Comparison of ENCODE assay signal across 8 mouse cellular contexts in genomic region chr17:86144537-86145078, GRCm38 (mm10). TPM values are rescaled to one million over a fixed set of nuclear protein-coding genes. Genes with fewer than 3 reads are reported as not detected.
DNase-seq lines count a peak whose midpoint lies in the region; ATAC-seq and TF ChIP-seq lines count a peak whose summit lies in the region.

No protein-coding gene starts in this region.

- peak; percentile 63 for DNase-seq in cerebellum, adult 9-11 months
- no peak for DNase-seq in cerebellum, adult 11 months
- peak; percentile 20 for DNase-seq in thymus, adult 2 months
- no peak for DNase-seq in thymus, postnatal 4 days
- no peak for DNase-seq in liver, embryonic 14.5 days (ENCODE audit: low read depth in 3 of 3, low spot score in 3 of 3)
- peak; percentile 32 to 69 for DNase-seq in spleen, postnatal 4 days (ENCODE audit: low spot score in 2 of 2)
- DNase-seq in layer of hippocampus, postnatal 25 days (ENCODE audit: extremely low spot score in 1 of 2, low spot score in 1 of 2): no peak

- peak overlapping the region; percentile 99 for H3K4me2 ChIP-seq in heart, embryonic 16.5 days (ENCODE audit: low read depth, low read length)
- peak overlapping the region; percentile 86 for H3K4me2 ChIP-seq in liver, embryonic 14.5 days (ENCODE audit: low read depth)

- no peak for TF ChIP-seq EP300 in liver, embryonic 14.5 days (IDR thresholded peaks at IDR 0.05; ENCODE audit: low read depth)

- H3K27me3 ChIP-seq in thymus, adult 2 months (ENCODE audit: control insufficient read depth, insufficient read depth, low read length): no peaks in the 10 kb centered on the region
- no peaks in the 10 kb centered on the region for H3K27me3 ChIP-seq in heart, embryonic 16.5 days (ENCODE audit: control insufficient read depth, insufficient read depth, low read length)
- no peaks in the 10 kb centered on the region for H3K27me3 ChIP-seq in liver, embryonic 14.5 days (ENCODE audit: control insufficient read depth, insufficient read depth, low read length)

- 1% methylated on average over 33 of the region's 33 CpGs for WGBS in thymus, adult 2 months
- WGBS in heart, embryonic 16.5 days: under 1% methylated on average over 33 of the region's 33 CpGs
- under 1% methylated on average over 33 of the region's 33 CpGs for WGBS in liver, embryonic 14.5 days (ENCODE audit: insufficient replicate concordance)

- H3K9me3 ChIP-seq in heart, embryonic 16.5 days (replicated peaks; ENCODE audit: control insufficient read depth, low read length): no peaks in the 10 kb centered on the region
- H3K9me3 ChIP-seq in liver, embryonic 14.5 days (ENCODE audit: control insufficient read depth, low read length): no peaks in the 10 kb centered on the region

- TF ChIP-seq POLR2A in thymus, adult 2 months (IDR thresholded peaks at IDR 0.05; ENCODE audit: control insufficient read depth, extremely low read depth, insufficient read depth, low read length, poor library complexity): no peak

- no peaks in the 10 kb centered on the region for H3K36me3 ChIP-seq in thymus, adult 2 months (ENCODE audit: control insufficient read depth, insufficient read depth, low read length)
- no peaks in the 10 kb centered on the region for H3K36me3 ChIP-seq in heart, embryonic 16.5 days (ENCODE audit: control insufficient read depth, insufficient read depth)
- peaks cover 2% of the 10 kb centered on the region for H3K36me3 ChIP-seq in liver, embryonic 14.5 days (replicated peaks; ENCODE audit: control insufficient read depth, insufficient read depth, low read depth)

- H3K4me1 ChIP-seq in thymus, adult 2 months (replicated peaks; ENCODE audit: control insufficient read depth, insufficient read depth, low read length): peaks cover 6% of the 10 kb centered on the region
- peaks cover 14% of the 10 kb centered on the region for H3K4me1 ChIP-seq in heart, embryonic 16.5 days (ENCODE audit: control insufficient read depth, insufficient read depth, low read length)
- peaks cover 9 to 15% of the 10 kb centered on the region in 2 experiments for H3K4me1 ChIP-seq in liver, embryonic 14.5 days (replicated peaks; ENCODE audit: control insufficient read depth in 2 of 2, insufficient read depth in 2 of 2, low read length in 1 of 2)

- 0 out of 2 replicates have a peak overlapping the region, but pooled peaks have one; percentile 8 for H3K27ac ChIP-seq in thymus, adult 2 months (ENCODE audit: control insufficient read depth, insufficient read depth, low read length)
- H3K27ac ChIP-seq in heart, embryonic 16.5 days (ENCODE audit: low read length): peak overlapping the region; percentile 24
- peak overlapping the region; percentile 65 for H3K27ac ChIP-seq in liver, embryonic 14.5 days

- ATAC-seq in heart, embryonic 16.5 days (replicated peaks; ENCODE audit: extremely low read depth, insufficient read depth, low FRiP score): peak; percentile 72
- peak; percentile 74 for ATAC-seq in liver, embryonic 14.5 days (ENCODE audit: insufficient read depth)

- peak overlapping the region; percentile 86 for H3K9ac ChIP-seq in heart, embryonic 16.5 days (ENCODE audit: low read length)
- H3K9ac ChIP-seq in liver, embryonic 14.5 days (replicated peaks): peak overlapping the region; percentile 78

- H3K4me3 ChIP-seq in thymus, adult 2 months (ENCODE audit: control insufficient read depth, insufficient read depth, low read length): peak overlapping the region; percentile 96
- peak overlapping the region; percentile 77 for H3K4me3 ChIP-seq in heart, embryonic 16.5 days (ENCODE audit: low read length)
- H3K4me3 ChIP-seq in liver, embryonic 14.5 days (ENCODE audit: insufficient read depth in 1 of 2, low read depth in 2 of 2, low read length in 2 of 2): peak overlapping the region; percentile 80 to 89

- TF ChIP-seq CTCF in thymus, adult 2 months (IDR thresholded peaks at IDR 0.05; ENCODE audit: borderline replicate concordance, control insufficient read depth, extremely low read depth, insufficient read depth, low read length, poor library complexity): no peak
- TF ChIP-seq CTCF in liver, embryonic 14.5 days (IDR thresholded peaks at IDR 0.05; ENCODE audit: low read depth): no peak

RNA-seq across cellular contexts. Expression of gene Srbd1, which starts 0.4 kb away (rescaled TPM):
- 3.2 and 4.7 TPM in 2 replicates for polyA plus RNA-seq in thymus, adult 2 months (2012; rRNA removed)
- 11.5 and 12.0 TPM in 2 replicates for polyA plus RNA-seq in heart, embryonic 16.5 days (2015; fragmentation: Nextera tagmentation; extraction: Ambion mirVana)
- 2.7 and 4.6 TPM in 2 replicates for polyA plus RNA-seq in liver, embryonic 14.5 days (2012; rRNA removed)
- polyA plus RNA-seq in liver, embryonic 14.5 days (2014; fragmentation: Nextera tagmentation; extraction: Ambion mirVana): 3.4 and 3.8 TPM in 2 replicates
- 10 to 100 TPM; 14.4 to 15.1 TPM for total RNA-seq in layer of hippocampus, postnatal 25 days (2021)

RNA-seq across cellular contexts. Expression of gene Prkce, which starts 23.0 kb away (rescaled TPM):
- polyA plus RNA-seq in thymus, adult 2 months (2012; rRNA removed): 1.6 TPM in 2 replicates
- 6.0 and 8.2 TPM in 2 replicates for polyA plus RNA-seq in heart, embryonic 16.5 days (2015; fragmentation: Nextera tagmentation; extraction: Ambion mirVana)
- polyA plus RNA-seq in liver, embryonic 14.5 days (2012; rRNA removed): 0.26 and 0.32 TPM in 2 replicates
- polyA plus RNA-seq in liver, embryonic 14.5 days (2014; fragmentation: Nextera tagmentation; extraction: Ambion mirVana): 0.37 and 0.68 TPM in 2 replicates
- total RNA-seq in layer of hippocampus, postnatal 25 days (2021): 100 to 1,000 TPM; 388 to 432 TPM

Comparison
In these comparisons a context has a peak if more than half of its experiments do, and no peak if none do; other contexts are left out.
1. DNase-seq: peak in cerebellum, adult 9-11 months (single experiment), thymus, adult 2 months (single experiment) and spleen, postnatal 4 days (2 of 2); none in cerebellum, adult 11 months (single experiment), thymus, postnatal 4 days (single experiment), liver, embryonic 14.5 days (0 of 3) and layer of hippocampus, postnatal 25 days (0 of 2).
2. H3K27ac ChIP-seq: peak in every context shown above with its lines; median percentile 65 in liver, embryonic 14.5 days; 24 in heart, embryonic 16.5 days; 8 in thymus, adult 2 months.
3. Peak in every context shown above with its lines, with median percentiles within 50 percentile points of each other: H3K4me3 ChIP-seq.